Mouse (Mus musculus) limb, embryonic 13.5 days (tissue): ENCODE data around the gene Bnipl. TPM values are rescaled to one million over a fixed set of nuclear protein-coding genes. Genes with fewer than 3 reads are reported as not detected.

ENCODE experiments used
- ATAC-seq: fragments of 200-750 bp; cut with Nextera tagmentation; 2 replicates; pipeline ENCODE4 v1.8.0; 2017; ENCODE audit warnings: low read depth, moderate number of reproducible peaks, moderate TSS enrichment; ENCODE audit not compliant: low FRiP score
- H3K27ac ChIP-seq: fragments of 300-500 bp; sonication (generic); 2 replicates; pipeline ENCODE4 v1.5.1; 2015; ENCODE audit warnings: inconsistent platforms, mild to moderate bottlenecking, moderate library complexity
- H3K27me3 ChIP-seq: fragments of 300-500 bp; sonication (generic); 2 replicates; pipeline ENCODE4 v1.6.1; 2015; ENCODE audit warnings: mild to moderate bottlenecking, inconsistent platforms
- H3K36me3 ChIP-seq: fragments of 300-500 bp; sonication (generic); 2 replicates; pipeline ENCODE4 v1.6.1; 2015; ENCODE audit warnings: inconsistent platforms, mild to moderate bottlenecking, moderate library complexity
- H3K4me1 ChIP-seq: fragments of 300-500 bp; sonication (generic); 2 replicates; pipeline ENCODE4 v1.6.1; 2015; ENCODE audit warnings: inconsistent platforms
- H3K4me2 ChIP-seq: fragments of 300-500 bp; sonication (generic); replicated peaks from 2 replicates; pipeline ENCODE4 v1.6.1; 2015; ENCODE audit warnings: inconsistent platforms, mild to moderate bottlenecking, moderate library complexity
- H3K4me3 ChIP-seq: fragments of 300-500 bp; sonication (generic); 2 replicates; pipeline ENCODE4 v1.5.1; 2015; ENCODE audit warnings: moderate library complexity, mild to moderate bottlenecking, inconsistent platforms
- H3K9ac ChIP-seq: fragments of 300-500 bp; sonication (generic); 2 replicates; pipeline ENCODE4 v1.6.1; 2015; ENCODE audit warnings: mild to moderate bottlenecking, inconsistent platforms
- H3K9me3 ChIP-seq: fragments of 300-500 bp; sonication (generic); 2 replicates; pipeline ENCODE4 v1.6.1; 2016; ENCODE audit warnings: inconsistent platforms
- WGBS: fragments of 180-500 bp; shearing (Covaris S2); methylation state at CpG from one replicate; pipeline ENCODE4 v1.1.7; 2015; 5-methylcytosine and 5-hydroxymethylcytosine counted together
- polyA plus RNA-seq: library from polyadenylated mRNA; unstranded; fragments of >200 nt; fragmentation: Nextera tagmentation; extraction: Ambion mirVana; gene quantifications from 2 replicates; pipeline ENCODE4 v1.2.1, GENCODE M21; 2015

Gene Bnipl
- polyA plus RNA-seq, 1 experiment from 2014 or later = 2.5 TPM

DNA sequence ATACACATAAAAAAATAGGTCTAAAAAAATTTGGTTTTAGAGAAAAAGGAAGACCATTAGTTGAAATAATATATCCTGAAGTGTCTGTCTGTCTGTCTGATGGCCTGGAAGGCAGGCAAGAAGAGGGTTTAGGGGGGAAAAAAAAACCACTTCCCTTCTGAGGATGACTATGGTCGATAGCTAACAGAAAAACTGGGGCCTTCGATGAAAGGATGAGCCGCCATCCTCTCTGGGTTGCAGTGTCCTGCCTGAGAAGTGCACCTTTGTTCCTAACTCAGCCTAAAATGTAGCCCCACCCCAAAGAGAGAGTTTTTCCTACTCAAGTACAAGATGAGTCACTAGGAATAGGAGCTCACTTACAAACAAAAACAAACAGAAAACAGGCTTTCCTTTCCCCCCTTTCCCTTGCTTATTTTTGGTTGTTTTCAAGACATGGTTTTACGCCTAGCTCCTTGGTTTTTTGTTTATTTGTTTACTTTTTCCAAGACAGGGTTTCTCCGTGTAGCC, 25.5 kb upstream of the Bnipl start:
- 65% methylated on average over 5 of the region's 5 CpGs for WGBS
- no peak overlapping the region for H3K9ac ChIP-seq

GRCm38 (mm10) chr3:95275161-95275560, 24.2 kb upstream of the Bnipl start:
- Histone ChIP-seq H3K36me3 (peaks cover 9% of the 10 kb centered on the region), H3K9ac (no peak overlapping the region), H3K27me3 (no peaks in the 10 kb centered on the region), H3K27ac (no peak overlapping the region), H3K4me1 (peaks cover 6% of the 10 kb centered on the region; the same call in 1 of the 2 replicates), H3K9me3 (no peaks in the 10 kb centered on the region), H3K4me3 (no peak overlapping the region), H3K4me2 (no peak overlapping the region)
- ATAC-seq = no peak
- 74% methylated on average over 6 of the region's 6 CpGs for WGBS

More for the DNA sequence above, 25.5 kb upstream of the Bnipl start:
- no peaks in the 10 kb centered on the region for H3K27me3 ChIP-seq
- H3K9me3 ChIP-seq = no peaks in the 10 kb centered on the region
- H3K36me3 ChIP-seq = peaks cover 9% of the 10 kb centered on the region
- no peak overlapping the region for H3K4me2 ChIP-seq
- no peak overlapping the region for H3K27ac ChIP-seq
- H3K4me1 ChIP-seq = peaks cover 11% of the 10 kb centered on the region; the same call in 1 of the 2 replicates
- no peak overlapping the region for H3K4me3 ChIP-seq
- ATAC-seq = no peak

DNA sequence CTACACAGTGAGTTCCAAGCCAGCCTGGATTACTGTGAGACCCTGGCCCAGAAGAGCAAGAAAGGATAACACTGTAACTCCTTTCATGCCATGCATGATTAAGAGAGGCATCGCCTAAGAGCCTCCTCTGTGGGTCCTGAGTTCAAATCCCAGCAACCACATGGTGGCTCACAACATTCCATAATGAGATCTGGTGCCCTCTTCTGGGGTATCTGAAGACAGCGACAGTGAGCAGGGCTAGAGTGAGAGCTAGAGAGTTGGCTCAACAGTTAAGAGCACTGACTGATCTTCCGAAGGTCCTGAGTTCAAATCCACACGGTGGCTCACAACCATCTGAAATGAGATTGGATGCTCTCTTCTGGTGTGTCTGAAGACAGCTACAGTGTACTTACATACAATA, 23.5 kb upstream of the Bnipl start:
- peaks cover 12% of the 10 kb centered on the region for H3K36me3 ChIP-seq
- H3K27me3 ChIP-seq = no peaks in the 10 kb centered on the region
- H3K4me1 ChIP-seq = 0 out of 2 replicates have a peak, but pooled peaks cover under 1% of the 10 kb centered on the region
- no peak overlapping the region for H3K4me2 ChIP-seq
- no peak for ATAC-seq
- 93% methylated on average over 4 of the region's 4 CpGs for WGBS
- no peak overlapping the region for H3K27ac ChIP-seq
- no peaks in the 10 kb centered on the region for H3K9me3 ChIP-seq
- no peak overlapping the region for H3K9ac ChIP-seq
- H3K4me3 ChIP-seq = no peak overlapping the region

- ATAC-seq = no peak
- 94% methylated on average over 5 of the region's 5 CpGs for WGBS
These were observed 22.5 kb upstream of the Bnipl start for GRCm38 (mm10) chr3:95273471-95273870.

DNA sequence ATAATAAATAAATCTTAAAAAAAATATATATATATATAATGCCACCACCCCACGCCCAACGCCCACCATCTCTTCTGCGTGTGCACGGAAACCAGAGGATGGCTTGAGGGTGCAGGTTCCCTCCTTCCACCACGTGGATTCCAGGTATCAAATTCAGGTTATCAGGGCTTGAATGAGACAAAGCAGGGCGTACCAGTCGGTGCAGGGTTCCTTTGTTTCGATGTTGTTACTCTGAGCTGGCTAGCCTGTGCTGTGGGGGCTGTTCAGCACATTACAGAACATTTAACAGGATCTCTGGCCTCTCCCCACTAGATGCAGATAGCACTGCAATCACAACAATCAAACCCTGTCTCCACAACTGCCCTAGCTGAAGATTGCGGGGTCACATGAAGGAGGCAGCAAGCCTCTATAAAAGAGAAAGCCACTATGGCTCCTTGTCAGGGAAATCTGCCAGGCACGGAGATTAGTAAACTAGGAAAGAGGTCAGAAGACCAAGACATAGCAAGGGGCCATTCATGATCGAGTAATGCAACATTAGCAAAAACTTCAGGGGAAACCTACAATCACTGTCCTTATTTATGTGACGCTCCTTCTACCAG, 19.9 kb upstream of the Bnipl start:
- H3K36me3 ChIP-seq = peaks cover 46% of the 10 kb centered on the region
- ATAC-seq = no peak

More at GRCm38 (mm10) chr3:95273471-95273870, 22.5 kb upstream of the Bnipl start:
- H3K4me1 ChIP-seq = no peaks in the 10 kb centered on the region
- no peak overlapping the region for H3K27ac ChIP-seq
- no peak overlapping the region for H3K4me2 ChIP-seq
- H3K36me3 ChIP-seq = peaks cover 21% of the 10 kb centered on the region
- H3K9ac ChIP-seq = no peak overlapping the region
- no peaks in the 10 kb centered on the region for H3K9me3 ChIP-seq
- no peaks in the 10 kb centered on the region for H3K27me3 ChIP-seq
- H3K4me3 ChIP-seq = no peak overlapping the region

DNA sequence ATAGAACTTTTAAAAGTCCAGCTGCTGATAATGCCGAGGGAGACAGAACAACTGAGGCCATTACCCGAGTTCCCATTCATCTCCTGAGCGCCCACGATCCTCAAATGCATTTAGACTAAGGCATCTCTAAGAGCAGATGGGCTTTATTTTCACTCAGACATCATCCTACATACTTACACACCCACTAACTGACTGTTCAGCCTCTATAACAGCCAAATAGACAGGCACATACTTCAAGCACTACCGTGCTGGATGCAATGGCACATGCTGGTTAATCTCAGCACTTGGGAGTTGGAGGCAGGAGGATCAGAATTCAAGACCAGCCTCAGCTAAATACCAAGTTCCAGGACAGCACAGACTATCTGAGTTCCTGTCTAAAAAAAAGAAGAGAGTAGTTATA, 18.8 kb upstream of the Bnipl start:
- ATAC-seq = no peak
- Histone ChIP-seq H3K9me3 (no peaks in the 10 kb centered on the region), H3K4me2 (no peak overlapping the region), H3K4me1 (no peaks in the 10 kb centered on the region), H3K9ac (no peak overlapping the region), H3K36me3 (peaks cover 53% of the 10 kb centered on the region), H3K27ac (no peak overlapping the region), H3K27me3 (no peaks in the 10 kb centered on the region), H3K4me3 (no peak overlapping the region)
- 92% methylated on average over 5 of the region's 5 CpGs for WGBS

More for the DNA sequence above, 19.9 kb upstream of the Bnipl start:
- WGBS = 88% methylated on average over 12 of the region's 12 CpGs
- Histone ChIP-seq H3K4me2 (no peak overlapping the region), H3K27ac (no peak overlapping the region), H3K9me3 (no peaks in the 10 kb centered on the region), H3K9ac (no peak overlapping the region), H3K27me3 (no peaks in the 10 kb centered on the region), H3K4me1 (no peaks in the 10 kb centered on the region), H3K4me3 (no peak overlapping the region)

DNA sequence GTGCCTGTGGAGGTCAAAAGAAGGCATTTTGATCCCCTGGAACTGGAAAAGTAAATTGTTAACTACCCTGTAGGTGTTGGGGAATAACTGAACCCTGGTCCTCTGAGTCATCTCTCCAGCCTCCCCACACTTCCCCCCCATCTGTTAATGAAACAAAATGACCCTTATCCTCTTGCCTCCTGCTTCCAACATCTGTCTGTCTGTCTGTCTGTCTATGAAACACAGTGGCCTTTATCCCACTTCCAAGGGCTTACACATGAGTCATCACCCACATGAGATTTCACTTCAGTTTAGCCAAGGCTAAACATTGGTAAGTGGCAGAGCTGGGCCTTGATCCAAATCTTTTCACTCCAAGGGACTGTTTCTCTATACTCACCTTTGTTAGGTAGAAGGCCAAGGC, 16.9 kb upstream of the Bnipl start:
- Histone ChIP-seq H3K9ac (no peak overlapping the region), H3K4me3 (no peak overlapping the region), H3K27ac (no peak overlapping the region), H3K9me3 (no peaks in the 10 kb centered on the region), H3K36me3 (peaks cover 66% of the 10 kb centered on the region), H3K4me2 (no peak overlapping the region), H3K27me3 (no peaks in the 10 kb centered on the region), H3K4me1 (no peaks in the 10 kb centered on the region)
- no peak for ATAC-seq

DNA sequence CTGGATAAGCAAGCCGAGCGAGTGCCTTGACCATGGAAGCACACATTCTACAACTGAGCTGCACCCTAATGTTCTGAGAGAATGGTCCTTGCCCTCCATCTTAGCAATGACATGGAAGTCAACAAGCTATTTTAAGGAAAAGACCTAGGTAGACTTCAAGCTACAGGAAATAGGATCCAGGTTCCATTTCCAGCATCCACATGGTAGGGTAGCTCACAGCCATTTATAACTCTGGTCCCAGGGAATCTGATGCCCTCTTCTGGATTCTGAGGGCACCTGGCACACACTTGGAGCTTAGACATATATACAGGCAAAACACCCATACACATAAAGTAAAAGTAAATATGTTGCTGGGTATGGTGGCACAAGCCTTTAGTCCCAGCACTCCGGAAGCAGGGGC, 15.1 kb upstream of the Bnipl start:
- H3K4me1 ChIP-seq = no peaks in the 10 kb centered on the region
- no peaks in the 10 kb centered on the region for H3K27me3 ChIP-seq
- peaks cover 78% of the 10 kb centered on the region for H3K36me3 ChIP-seq
- ATAC-seq = no peak
- 95% methylated on average over 3 of the region's 3 CpGs for WGBS
- H3K4me2 ChIP-seq = no peak overlapping the region
- no peaks in the 10 kb centered on the region for H3K9me3 ChIP-seq
- H3K4me3 ChIP-seq = no peak overlapping the region
- H3K9ac ChIP-seq = no peak overlapping the region
- H3K27ac ChIP-seq = no peak overlapping the region

DNA sequence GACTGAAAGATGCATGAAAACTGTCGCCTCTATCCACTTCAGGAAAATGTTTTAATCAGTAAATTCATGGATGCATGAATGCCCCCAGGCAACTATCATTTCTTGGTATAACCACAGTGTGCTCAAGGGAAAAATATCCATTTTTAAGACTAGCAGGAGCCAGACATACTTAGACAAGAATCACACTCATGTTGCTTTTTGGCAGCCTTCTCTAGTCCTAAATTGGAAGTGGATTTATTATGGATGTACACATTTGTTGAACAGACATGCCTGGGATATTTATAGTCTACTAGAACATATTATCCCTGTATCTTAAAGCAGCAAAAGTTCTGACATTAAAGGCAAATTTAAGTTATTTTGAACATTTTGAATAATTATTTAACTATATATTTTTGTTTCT, 13.7 kb upstream of the Bnipl start:
- Histone ChIP-seq H3K4me3 (no peak overlapping the region), H3K27me3 (no peaks in the 10 kb centered on the region), H3K4me2 (no peak overlapping the region), H3K27ac (no peak overlapping the region), H3K9me3 (no peaks in the 10 kb centered on the region), H3K36me3 (peaks cover 85% of the 10 kb centered on the region), H3K4me1 (no peaks in the 10 kb centered on the region), H3K9ac (no peak overlapping the region)
- no peak for ATAC-seq
- 88% methylated on average over 1 of the region's 1 CpGs for WGBS

DNA sequence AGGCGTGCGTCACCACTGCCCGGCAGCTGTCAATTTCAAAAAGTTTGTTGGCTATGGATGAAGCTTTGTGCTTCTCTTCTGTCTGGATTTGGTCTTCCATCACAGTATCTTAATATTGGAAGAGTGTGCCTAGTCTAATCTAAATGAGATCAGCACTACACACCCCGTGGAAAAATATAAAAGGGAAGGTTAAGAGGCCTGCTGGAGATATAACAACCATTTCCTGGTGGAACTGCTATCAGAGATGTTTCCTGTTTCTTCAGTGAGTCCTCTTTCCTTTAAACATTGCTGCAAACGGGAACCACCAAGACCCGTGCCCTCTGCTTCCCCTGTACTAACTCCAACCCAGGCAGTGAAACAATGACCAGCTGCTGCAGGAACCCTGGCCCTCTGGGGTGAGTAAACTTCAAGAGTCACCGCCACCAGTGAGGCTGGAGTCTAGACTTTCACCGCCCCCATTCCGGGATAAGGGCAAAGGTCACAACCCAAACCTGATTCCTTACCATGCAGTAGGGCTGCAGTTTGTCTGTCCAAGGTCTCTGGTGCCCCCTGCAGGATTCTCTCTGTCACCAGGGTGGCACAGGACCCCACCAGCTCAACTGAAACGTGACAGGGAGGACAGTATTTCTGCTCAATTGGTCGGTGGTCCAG, 12.2 kb upstream of the Bnipl start:
- Histone ChIP-seq H3K36me3 (peaks cover 85% of the 10 kb centered on the region), H3K4me1 (no peaks in the 10 kb centered on the region)

GRCm38 (mm10) chr3:95261975-95262374, 11.0 kb upstream of the Bnipl start:
- no peak overlapping the region for H3K27ac ChIP-seq
- no peak overlapping the region for H3K4me3 ChIP-seq
- ATAC-seq = no peak
- 90% methylated on average over 4 of the region's 4 CpGs for WGBS
- H3K9ac ChIP-seq = no peak overlapping the region
- no peaks in the 10 kb centered on the region for H3K4me1 ChIP-seq
- H3K36me3 ChIP-seq = peaks cover 85% of the 10 kb centered on the region
- no peaks in the 10 kb centered on the region for H3K9me3 ChIP-seq
- no peaks in the 10 kb centered on the region for H3K27me3 ChIP-seq
- H3K4me2 ChIP-seq = no peak overlapping the region

More for the DNA sequence above, 12.2 kb upstream of the Bnipl start:
- 47% methylated on average over 11 of the region's 11 CpGs for WGBS
- Histone ChIP-seq H3K27ac (no peak overlapping the region), H3K4me3 (no peak overlapping the region), H3K27me3 (no peaks in the 10 kb centered on the region), H3K9ac (no peak overlapping the region), H3K9me3 (no peaks in the 10 kb centered on the region), H3K4me2 (no peak overlapping the region)
- no peak for ATAC-seq

DNA sequence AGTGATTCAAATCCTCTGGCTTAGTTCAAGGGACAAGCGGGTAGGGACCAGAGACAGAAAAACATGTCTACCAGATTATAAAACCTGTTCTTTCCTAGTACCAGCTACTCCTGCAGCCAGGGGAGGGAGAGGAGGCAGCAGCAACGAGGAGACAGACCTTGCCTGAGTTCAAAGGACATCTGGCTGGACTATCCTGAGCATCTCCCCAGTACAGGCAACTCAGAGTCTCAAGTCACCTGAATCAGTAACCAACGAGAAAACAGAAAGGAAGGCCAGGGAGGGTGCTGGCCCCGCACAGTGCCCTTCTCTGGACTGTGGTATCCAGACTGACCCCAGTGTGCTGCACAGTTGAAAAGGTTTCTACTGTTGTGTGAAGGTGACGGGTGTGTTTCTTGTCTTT, 5.9 kb upstream of the Bnipl start:
- no peak overlapping the region for H3K4me2 ChIP-seq
- H3K27ac ChIP-seq = no peak overlapping the region
- H3K27me3 ChIP-seq = no peaks in the 10 kb centered on the region
- ATAC-seq = no peak
- H3K36me3 ChIP-seq = peaks cover 91% of the 10 kb centered on the region
- no peak overlapping the region for H3K4me3 ChIP-seq
- no peaks in the 10 kb centered on the region for H3K9me3 ChIP-seq
- H3K4me1 ChIP-seq = no peaks in the 10 kb centered on the region
- no peak overlapping the region for H3K9ac ChIP-seq
- 79% methylated on average over 5 of the region's 5 CpGs for WGBS
